Mouse (Mus musculus) frontal cortex, postnatal 25 days (tissue): Measurements from ENCODE around the gene Amy2a1.
"Not testable (repeated sequence)": the region's sequence is repeated elsewhere in the genome, so short reads cannot be mapped to it uniquely, and the experiment has no call there.

Source experiments
- DNase-seq, 2 experiments: peaks; one replicate each; pipeline ENCODE4 v3.0.0; 2022; ENCODE audit warnings: low spot score in 2 of 2

The Amy2a1 gene

DNA sequence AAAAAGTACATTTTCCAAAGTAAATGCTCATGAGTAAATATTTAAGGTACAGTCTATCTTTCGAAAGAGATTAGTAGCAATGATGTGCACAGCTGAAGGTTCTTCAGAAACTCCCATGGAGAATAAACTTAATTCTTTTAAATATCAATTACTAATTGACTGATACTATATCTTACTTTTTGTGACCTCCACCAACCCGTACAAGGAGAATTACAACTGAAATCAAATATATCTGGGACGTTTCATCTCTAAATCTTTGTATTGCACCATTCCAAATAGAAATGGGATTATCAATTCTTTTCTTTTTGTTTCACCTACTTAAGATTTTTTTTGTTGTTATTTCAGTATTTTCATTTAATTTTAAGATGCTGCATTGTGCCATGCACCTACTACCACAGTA is at the start of gene Amy2a1:
TSS of gene Amy2a1 (minus strand) at position 101 of the 400 bp plus-strand sequence.
- DNase-seq = not testable (repeated sequence)

DNA sequence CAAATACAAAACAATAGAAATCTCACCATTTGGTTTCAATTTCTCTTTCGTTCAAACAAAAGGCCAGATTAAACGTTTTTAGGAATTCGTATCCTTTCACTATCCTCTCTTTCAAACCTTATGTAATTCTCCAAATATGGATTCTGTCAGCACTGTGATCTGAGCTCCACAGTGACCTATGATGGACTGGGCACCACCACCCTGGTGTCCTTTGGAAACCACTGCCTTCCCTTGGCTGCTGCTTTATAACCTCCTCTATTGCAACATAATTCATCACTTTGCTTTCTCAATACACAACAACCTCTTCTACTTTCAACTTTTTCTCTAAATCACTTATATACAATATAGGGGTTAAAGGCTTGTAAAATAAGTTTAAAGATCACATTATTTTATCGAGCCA is 42.4 kb upstream of the Amy2a1 start:
- DNase-seq = no peak

DNA sequence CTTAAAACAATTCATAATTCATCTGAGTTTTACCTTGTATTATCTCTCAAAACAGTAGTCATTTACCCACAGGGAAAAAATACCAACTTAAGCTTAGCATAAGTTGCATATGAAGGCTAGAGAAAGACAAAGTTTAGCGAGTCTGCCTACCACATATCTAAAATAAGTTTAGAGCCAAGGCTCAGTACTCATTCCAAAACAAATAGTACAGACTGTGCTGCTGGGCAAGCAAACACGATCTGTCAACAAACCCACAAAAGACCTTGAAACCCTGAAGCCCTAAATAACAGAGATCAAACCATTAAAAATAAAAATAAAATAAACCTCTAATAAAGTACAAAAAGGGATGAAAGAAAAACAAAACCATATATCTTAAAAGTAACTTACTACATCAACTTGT is 41.9 kb upstream of the Amy2a1 start:
- no peak for DNase-seq

DNA sequence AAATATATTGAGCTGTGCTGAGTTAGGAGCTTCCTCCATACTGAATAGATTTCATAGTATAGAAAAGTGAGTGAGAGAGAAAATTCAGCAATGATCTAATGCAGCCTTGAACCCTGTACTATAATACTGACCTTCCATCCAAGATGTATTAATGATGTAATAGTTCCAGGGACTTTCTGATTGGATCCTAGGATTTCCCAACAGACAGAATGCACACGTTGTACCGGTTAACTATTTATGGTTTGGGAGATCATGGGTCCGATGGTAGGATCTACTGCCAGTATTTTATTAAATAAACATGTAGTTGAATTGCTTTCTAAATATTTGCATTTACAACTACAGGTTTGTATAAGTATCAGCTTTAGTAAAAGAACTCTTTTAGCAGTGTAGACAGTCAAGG is 39.9 kb upstream of the Amy2a1 start:
- no peak for DNase-seq

DNA sequence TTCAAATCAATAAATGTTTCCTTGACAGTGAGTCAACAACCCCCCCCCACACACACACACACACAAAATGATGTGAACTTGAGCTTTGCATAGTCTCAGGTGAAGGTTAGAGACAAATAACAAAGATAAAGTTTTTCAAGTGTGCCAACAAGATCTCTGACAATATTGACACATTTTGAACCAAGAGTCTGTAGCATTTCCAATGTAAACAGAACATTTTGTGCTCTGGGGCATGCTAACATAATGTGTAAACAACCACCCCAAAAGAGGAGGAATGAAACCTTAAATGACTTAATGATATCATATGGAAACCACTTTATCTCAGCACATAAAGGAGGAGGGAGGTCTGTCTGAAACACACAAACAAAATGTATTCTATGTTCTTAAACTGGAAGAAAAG is 7.5 kb upstream of the Amy2a1 start:
- DNase-seq = no peak
